Mouse (Mus musculus) myocyte (in vitro differentiated cells): ENCODE data around the gene Cysrt1. TPM values are rescaled to one million over a fixed set of nuclear protein-coding genes. Genes with fewer than 3 reads are reported as not detected.

ENCODE experiments used
- H3K27me3 ChIP-seq: one replicate; pipeline ENCODE4 v1.6.1; 2011; ENCODE audit not compliant: control insufficient read depth, insufficient read depth, insufficient read length
- H3K36me3 ChIP-seq: one replicate; pipeline ENCODE4 v1.6.1; 2011; ENCODE audit not compliant: control insufficient read depth, insufficient read depth
- H3K4me2 ChIP-seq: one replicate; pipeline ENCODE4 v1.6.1; 2011; ENCODE audit warnings: low read depth, control low read depth
- H3K4me3 ChIP-seq: one replicate; pipeline ENCODE4 v1.5.1; 2011; ENCODE audit warnings: mild to moderate bottlenecking, control low read depth, moderate library complexity
- H3K79me2 ChIP-seq: one replicate; pipeline ENCODE4 v1.6.1; 2011; ENCODE audit not compliant: control insufficient read depth, insufficient read depth
- H3ac ChIP-seq: one replicate; pipeline ENCODE4 v1.6.1; 2011; ENCODE audit not compliant: control insufficient read depth, insufficient read length
- CEBPB ChIP-seq: IDR thresholded peaks from 2 replicates; pipeline ENCODE4 v1.6.1; 2011; ENCODE audit warnings: mild to moderate bottlenecking, moderate library complexity; ENCODE audit not compliant: poor library complexity, insufficient read depth, severe bottlenecking
- E2F4 ChIP-seq: IDR thresholded peaks from one replicate; pipeline ENCODE4 v1.6.1; 2011; ENCODE audit warnings: mild to moderate bottlenecking, control low read depth, moderate library complexity; ENCODE audit not compliant: insufficient read depth
- MAX ChIP-seq: IDR thresholded peaks from one replicate; pipeline ENCODE4 v1.6.1; 2011; ENCODE audit warnings: low read depth, mild to moderate bottlenecking, control low read depth
- MYOD1 ChIP-seq, 3 experiments: IDR thresholded peaks; one replicate each; pipeline ENCODE4 v1.6.1; 2011; ENCODE audit warnings: control low read depth in 2 of 3, low read depth in 2 of 3, mild to moderate bottlenecking in 2 of 3, moderate library complexity in 1 of 3; ENCODE audit not compliant: insufficient read length in 2 of 3, control insufficient read depth in 1 of 3
- MYOG ChIP-seq, 3 experiments: IDR thresholded peaks; one replicate each; pipeline ENCODE4 v1.6.1; 2011; ENCODE audit warnings: control low read depth in 2 of 3, low read depth in 2 of 3, mild to moderate bottlenecking in 2 of 3; ENCODE audit not compliant: insufficient read length in 2 of 3, control insufficient read depth in 1 of 3, insufficient read depth in 1 of 3
- POLR2A ChIP-seq: IDR thresholded peaks from one replicate; pipeline ENCODE4 v1.6.1; 2011; ENCODE audit warnings: low read depth, mild to moderate bottlenecking, control low read depth, moderate library complexity; ENCODE audit not compliant: insufficient read length
- POLR2AphosphoS2 ChIP-seq: IDR thresholded peaks from one replicate; pipeline ENCODE4 v1.6.1; 2011; ENCODE audit warnings: low read depth, control low read depth; ENCODE audit not compliant: insufficient read length
- REST ChIP-seq: IDR thresholded peaks from one replicate; pipeline ENCODE4 v1.6.1; 2011; ENCODE audit warnings: mild to moderate bottlenecking, control low read depth, moderate library complexity; ENCODE audit not compliant: insufficient read depth, insufficient read length
- SRF ChIP-seq: IDR thresholded peaks from one replicate; pipeline ENCODE4 v1.6.1; 2011; ENCODE audit warnings: low read depth; ENCODE audit not compliant: control insufficient read depth, insufficient read length
- TCF12 ChIP-seq: IDR thresholded peaks from one replicate; pipeline ENCODE4 v1.6.1; 2011; ENCODE audit warnings: mild to moderate bottlenecking, control low read depth; ENCODE audit not compliant: poor library complexity, insufficient read depth, severe bottlenecking
- TCF3 ChIP-seq: IDR thresholded peaks from one replicate; pipeline ENCODE4 v1.6.1; 2011; ENCODE audit warnings: low read depth, control low read depth; ENCODE audit not compliant: insufficient read length
- USF1 ChIP-seq: IDR thresholded peaks from one replicate; pipeline ENCODE4 v1.6.1; 2011; ENCODE audit warnings: low read depth, mild to moderate bottlenecking, control low read depth, moderate library complexity
- polyA plus RNA-seq: library from polyadenylated mRNA; unstranded; fragments of >200 nt; fragmentation: generic; extraction: Trizol; gene quantifications from one replicate; pipeline ENCODE4 v1.2.1, GENCODE M21; 2012; ENCODE audit warnings: missing spikeins

Gene Cysrt1
- polyA plus RNA-seq, 1 experiment, result not detected

- H3K79me2 ChIP-seq, result peaks cover 23% of the 10 kb centered on the region
- peak overlapping the region; percentile 5 for H3K4me2 ChIP-seq
- TF ChIP-seq TCF3, result no peak
- no peak for TF ChIP-seq REST
- TF ChIP-seq MAX, result no peak
- TF ChIP-seq TCF12, result no peak
- no peak for TF ChIP-seq SRF
- TF ChIP-seq MYOD1 (IDR thresholded peaks at IDR 0.05; ENCODE audit: control insufficient read depth in 1 of 3, insufficient read length in 2 of 3, low read depth in 2 of 3), result no peak
- TF ChIP-seq E2F4, result no peak
- no peak for TF ChIP-seq USF1
- no peak for TF ChIP-seq POLR2A
- TF ChIP-seq POLR2AphosphoS2, result no peak
- TF ChIP-seq MYOG (IDR thresholded peaks at IDR 0.05; ENCODE audit: control insufficient read depth in 1 of 3, insufficient read depth in 1 of 3, insufficient read length in 2 of 3, low read depth in 2 of 3), result no peak
- no peak for TF ChIP-seq CEBPB
- H3K27me3 ChIP-seq, result no peaks in the 10 kb centered on the region
- H3K4me3 ChIP-seq, result no peak overlapping the region
- no peak overlapping the region for H3ac ChIP-seq
- H3K36me3 ChIP-seq, result no peaks in the 10 kb centered on the region
Observed at GRCm38 (mm10) chr2:25267746-25268309, 25.6 kb upstream of the Cysrt1 start.

GRCm38 (mm10) chr2:25267241-25267640, 25.0 kb upstream of the Cysrt1 start:
- Histone ChIP-seq H3K4me3 (peak overlapping the region; percentile 28), H3K4me2 (peak overlapping the region; percentile 21), H3ac (no peak overlapping the region), H3K36me3 (no peaks in the 10 kb centered on the region), H3K27me3 (no peaks in the 10 kb centered on the region), H3K79me2 (peaks cover 18% of the 10 kb centered on the region)
- TF ChIP-seq MYOD1 (IDR thresholded peaks at IDR 0.05; ENCODE audit: control insufficient read depth in 1 of 3, insufficient read length in 2 of 3, low read depth in 2 of 3) (peak in 1 of 3 experiments; percentile 42), MYOG (IDR thresholded peaks at IDR 0.05; ENCODE audit: control insufficient read depth in 1 of 3, insufficient read depth in 1 of 3, insufficient read length in 2 of 3, low read depth in 2 of 3) (peak in 1 of 3 experiments; percentile 60), SRF (no peak)

- Histone ChIP-seq H3K36me3 (no peaks in the 10 kb centered on the region), H3K27me3 (no peaks in the 10 kb centered on the region), H3ac (no peak overlapping the region), H3K4me3 (peak overlapping the region; percentile 28), H3K4me2 (peak overlapping the region; percentile 77), H3K79me2 (peaks cover 16% of the 10 kb centered on the region)
- TF ChIP-seq USF1 (no peak), SRF (no peak), POLR2A (no peak), REST (no peak), E2F4 (no peak), MYOD1 (IDR thresholded peaks at IDR 0.05; ENCODE audit: control insufficient read depth in 1 of 3, insufficient read length in 2 of 3, low read depth in 2 of 3) (peak in 1 of 3 experiments; percentile 26), TCF3 (no peak), TCF12 (no peak)
Observed at GRCm38 (mm10) chr2:25266720-25267119, 24.5 kb upstream of the Cysrt1 start.

GRCm38 (mm10) chr2:25265897-25266656, 23.8 kb upstream of the Cysrt1 start:
- peaks cover 10% of the 10 kb centered on the region for H3K79me2 ChIP-seq
- H3K4me3 ChIP-seq, result peak overlapping the region; percentile 28
- no peaks in the 10 kb centered on the region for H3K36me3 ChIP-seq
- H3ac ChIP-seq, result no peak overlapping the region
- TF ChIP-seq MYOG (IDR thresholded peaks at IDR 0.05; ENCODE audit: control insufficient read depth in 1 of 3, insufficient read depth in 1 of 3, insufficient read length in 2 of 3, low read depth in 2 of 3) (peak in 1 of 3 experiments; percentile 61), SRF (no peak), TCF3 (no peak), E2F4 (no peak), POLR2A (no peak), CEBPB (no peak), MYOD1 (IDR thresholded peaks at IDR 0.05; ENCODE audit: control insufficient read depth in 1 of 3, insufficient read length in 2 of 3, low read depth in 2 of 3) (peak in 1 of 3 experiments; percentile 65), USF1 (no peak), TCF12 (no peak), POLR2AphosphoS2 (no peak), MAX (no peak), REST (no peak)
- H3K27me3 ChIP-seq, result no peaks in the 10 kb centered on the region
- peak overlapping the region; percentile 77 for H3K4me2 ChIP-seq

- Histone ChIP-seq H3K4me3 (peak overlapping the region; percentile 28), H3K36me3 (no peaks in the 10 kb centered on the region), H3K4me2 (peak overlapping the region; percentile 77), H3K79me2 (no peaks in the 10 kb centered on the region), H3ac (no peak overlapping the region), H3K27me3 (no peaks in the 10 kb centered on the region)
- TF ChIP-seq POLR2A (no peak), CEBPB (no peak), USF1 (no peak), MYOG (IDR thresholded peaks at IDR 0.05; ENCODE audit: control insufficient read depth in 1 of 3, insufficient read depth in 1 of 3, insufficient read length in 2 of 3, low read depth in 2 of 3) (no peak), POLR2AphosphoS2 (no peak), TCF12 (no peak), E2F4 (no peak), MYOD1 (IDR thresholded peaks at IDR 0.05; ENCODE audit: control insufficient read depth in 1 of 3, insufficient read length in 2 of 3, low read depth in 2 of 3) (no peak), REST (no peak), SRF (no peak), MAX (no peak), TCF3 (no peak)
Observed at GRCm38 (mm10) chr2:25264851-25265250, 22.6 kb upstream of the Cysrt1 start.
